Mouse (Mus musculus): ENCODE data around the gene Nfam1. TPM values are rescaled to one million over a fixed set of nuclear protein-coding genes. Genes with fewer than 3 reads are reported as not detected.
A peak's percentile ranks its signal among the peaks of the same experiment; 100 is the strongest.

The Nfam1 gene
- polyA plus RNA-seq, 1 experiment from 2014 or later = 1.7 TPM

- Histone ChIP-seq H3K4me3 (replicated peaks) (no peak overlapping the region), H3K4me2 (peak overlapping the region; percentile 53), H3K9me3 (no peaks in the 10 kb centered on the region), H3K36me3 (replicated peaks) (no peaks in the 10 kb centered on the region), H3K4me1 (peaks cover 78% of the 10 kb centered on the region), H3K9ac (peak overlapping the region; percentile 41; the same call in 1 of the 2 replicates), H3K27ac (peak overlapping the region; percentile 96), H3K27me3 (peaks cover 30% of the 10 kb centered on the region)
- WGBS = 2% methylated on average over 3 of the region's 4 CpGs
- ATAC-seq (ENCODE audit: low FRiP score) = 0 out of 2 replicates have a peak, but pooled peaks have one; percentile 2
Observed at GRCm38 (mm10) chr15:82984097-82984496, 49.0 kb downstream of the Nfam1 start.

GRCm38 (mm10) chr15:82983416-82984026 lies 49.6 kb downstream of the Nfam1 start:
- Histone ChIP-seq H3K27ac (peak overlapping the region; percentile 96), H3K27me3 (peaks cover 33% of the 10 kb centered on the region), H3K4me2 (peak overlapping the region; percentile 53), H3K9ac (peak overlapping the region; percentile 56; the same call in 1 of the 2 replicates), H3K36me3 (replicated peaks) (no peaks in the 10 kb centered on the region), H3K4me3 (replicated peaks) (peak overlapping the region; percentile 20), H3K9me3 (no peaks in the 10 kb centered on the region), H3K4me1 (peaks cover 73% of the 10 kb centered on the region)
- peak; percentile 66; the same call in 1 of the 2 replicates for ATAC-seq (ENCODE audit: low FRiP score)
- WGBS = 2% methylated on average over 9 of the region's 9 CpGs

- peaks cover 33% of the 10 kb centered on the region for H3K27me3 ChIP-seq
- ATAC-seq (ENCODE audit: low FRiP score) = no peak
Observed at GRCm38 (mm10) chr15:82982724-82983415, 50.2 kb downstream of the Nfam1 start.

GRCm38 (mm10) chr15:82981676-82982520 lies 51.2 kb downstream of the Nfam1 start:
- 33% methylated on average over 15 of the region's 15 CpGs for WGBS
- H3K4me1 ChIP-seq = peaks cover 58% of the 10 kb centered on the region
- peak overlapping the region; percentile 4 for H3K9ac ChIP-seq
- H3K9me3 ChIP-seq = no peaks in the 10 kb centered on the region
- H3K4me2 ChIP-seq = peak overlapping the region; percentile 53
- ATAC-seq (ENCODE audit: low FRiP score) = no peak
- H3K27ac ChIP-seq = peak overlapping the region; percentile 96
- no peak overlapping the region for H3K4me3 ChIP-seq (replicated peaks)
- H3K27me3 ChIP-seq = peaks cover 31% of the 10 kb centered on the region
- no peaks in the 10 kb centered on the region for H3K36me3 ChIP-seq (replicated peaks)

More at GRCm38 (mm10) chr15:82982724-82983415, 50.2 kb downstream of the Nfam1 start:
- H3K4me2 ChIP-seq = peak overlapping the region; percentile 53
- no peaks in the 10 kb centered on the region for H3K36me3 ChIP-seq (replicated peaks)
- 1% methylated on average over 18 of the region's 18 CpGs for WGBS
- peak overlapping the region; percentile 96 for H3K27ac ChIP-seq
- peaks cover 66% of the 10 kb centered on the region for H3K4me1 ChIP-seq
- H3K9ac ChIP-seq = peak overlapping the region; percentile 56
- peak overlapping the region; percentile 20 for H3K4me3 ChIP-seq (replicated peaks)
- no peaks in the 10 kb centered on the region for H3K9me3 ChIP-seq

GRCm38 (mm10) chr15:82979531-82979930 lies 53.6 kb downstream of the Nfam1 start:
- Histone ChIP-seq H3K4me1 (peaks cover 46% of the 10 kb centered on the region), H3K4me2 (no peak overlapping the region), H3K27ac (no peak overlapping the region), H3K9ac (no peak overlapping the region), H3K9me3 (no peaks in the 10 kb centered on the region), H3K36me3 (replicated peaks) (no peaks in the 10 kb centered on the region), H3K27me3 (peaks cover 16% of the 10 kb centered on the region; the same call in 1 of the 2 replicates), H3K4me3 (replicated peaks) (no peak overlapping the region)
- no peak for ATAC-seq (ENCODE audit: low FRiP score)
- WGBS = 86% methylated on average over 1 of the region's 1 CpGs

- no peak overlapping the region for H3K4me2 ChIP-seq
- H3K27me3 ChIP-seq = peaks cover 16% of the 10 kb centered on the region; the same call in 1 of the 2 replicates
- ATAC-seq (ENCODE audit: low FRiP score) = no peak
- 75% methylated on average over 1 of the region's 1 CpGs for WGBS
- H3K9ac ChIP-seq = no peak overlapping the region
- H3K4me3 ChIP-seq (replicated peaks) = no peak overlapping the region
- no peaks in the 10 kb centered on the region for H3K36me3 ChIP-seq (replicated peaks)
- peaks cover 18% of the 10 kb centered on the region for H3K4me1 ChIP-seq
- H3K27ac ChIP-seq = no peak overlapping the region
- H3K9me3 ChIP-seq = no peaks in the 10 kb centered on the region
Observed at GRCm38 (mm10) chr15:82974471-82974870, 58.6 kb downstream of the Nfam1 start.

GRCm38 (mm10) chr15:82969206-82969721 lies 63.8 kb downstream of the Nfam1 start:
- 33% methylated on average over 6 of the region's 6 CpGs for WGBS
- no peaks in the 10 kb centered on the region for H3K9me3 ChIP-seq
- H3K4me2 ChIP-seq = peak overlapping the region; percentile 48; the same call in 1 of the 2 replicates
- H3K27ac ChIP-seq = peak overlapping the region; percentile 82
- 0 out of 2 replicates have a peak overlapping the region, but pooled peaks have one; percentile 44 for H3K9ac ChIP-seq
- H3K4me1 ChIP-seq = peaks cover 36% of the 10 kb centered on the region
- 0 out of 2 replicates have a peak, but pooled peaks have one; percentile 13 for ATAC-seq (ENCODE audit: low FRiP score)
- H3K27me3 ChIP-seq = peaks cover 41% of the 10 kb centered on the region
- H3K36me3 ChIP-seq (replicated peaks) = no peaks in the 10 kb centered on the region
- no peak overlapping the region for H3K4me3 ChIP-seq (replicated peaks)

GRCm38 (mm10) chr15:82968449-82968848 lies 64.7 kb downstream of the Nfam1 start:
- H3K9ac ChIP-seq = peak overlapping the region; percentile 44
- peaks cover 41% of the 10 kb centered on the region for H3K27me3 ChIP-seq

GRCm38 (mm10) chr15:82967947-82968346 lies 65.2 kb downstream of the Nfam1 start:
- peak overlapping the region; percentile 82 for H3K27ac ChIP-seq
- peaks cover 44% of the 10 kb centered on the region for H3K27me3 ChIP-seq
- H3K36me3 ChIP-seq (replicated peaks) = no peaks in the 10 kb centered on the region
- H3K4me1 ChIP-seq = peaks cover 43% of the 10 kb centered on the region
- H3K9me3 ChIP-seq = no peaks in the 10 kb centered on the region
- 30% methylated on average over 6 of the region's 6 CpGs for WGBS
- no peak overlapping the region for H3K4me3 ChIP-seq (replicated peaks)
- H3K4me2 ChIP-seq = peak overlapping the region; percentile 48
- no peak for ATAC-seq (ENCODE audit: low FRiP score)
- peak overlapping the region; percentile 44 for H3K9ac ChIP-seq

More at GRCm38 (mm10) chr15:82968449-82968848, 64.7 kb downstream of the Nfam1 start:
- H3K4me3 ChIP-seq (replicated peaks) = peak overlapping the region; percentile 13; the same call in 1 of the 2 replicates
- H3K36me3 ChIP-seq (replicated peaks) = no peaks in the 10 kb centered on the region
- H3K27ac ChIP-seq = peak overlapping the region; percentile 82
- peaks cover 40% of the 10 kb centered on the region for H3K4me1 ChIP-seq
- ATAC-seq (ENCODE audit: low FRiP score) = peak; percentile 79
- 2% methylated on average over 22 of the region's 22 CpGs for WGBS
- H3K4me2 ChIP-seq = peak overlapping the region; percentile 48
- no peaks in the 10 kb centered on the region for H3K9me3 ChIP-seq

- peaks cover 76% of the 10 kb centered on the region for H3K27me3 ChIP-seq
- peak overlapping the region; percentile 60; the same call in 1 of the 2 replicates for H3K9ac ChIP-seq
- H3K4me3 ChIP-seq (replicated peaks) = peak overlapping the region; percentile 55
- H3K36me3 ChIP-seq (replicated peaks) = no peaks in the 10 kb centered on the region
- peaks cover 74% of the 10 kb centered on the region for H3K4me1 ChIP-seq
- peak overlapping the region; percentile 82 for H3K27ac ChIP-seq
- 67% methylated on average over 14 of the region's 14 CpGs for WGBS
- no peaks in the 10 kb centered on the region for H3K9me3 ChIP-seq
- ATAC-seq (ENCODE audit: low FRiP score) = no peak
- peak overlapping the region; percentile 60; the same call in 1 of the 2 replicates for H3K4me2 ChIP-seq
Observed at GRCm38 (mm10) chr15:82964266-82964825, 68.8 kb downstream of the Nfam1 start.

- H3K27me3 ChIP-seq = peaks cover 77% of the 10 kb centered on the region
- WGBS = 1% methylated on average over 37 of the region's 82 CpGs
- ATAC-seq (ENCODE audit: low FRiP score) = peak; percentile 27; the same call in 1 of the 2 replicates
Observed at GRCm38 (mm10) chr15:82963556-82964156, 69.5 kb downstream of the Nfam1 start.

More at GRCm38 (mm10) chr15:82963556-82964156, 69.5 kb downstream of the Nfam1 start:
- Histone ChIP-seq H3K36me3 (replicated peaks) (no peaks in the 10 kb centered on the region), H3K9ac (peak overlapping the region; percentile 60), H3K27ac (peak overlapping the region; percentile 82), H3K4me2 (peak overlapping the region; percentile 60), H3K4me3 (replicated peaks) (peak overlapping the region; percentile 55), H3K4me1 (peaks cover 74% of the 10 kb centered on the region), H3K9me3 (no peaks in the 10 kb centered on the region)

Data from forebrain, embryonic 12.5 days (tissue).